Mouse (Mus musculus) spleen, postnatal 14 days (tissue): Measurements from ENCODE around the gene Srpr.

Experiments
- DNase-seq, 2 experiments: peaks; one replicate each; pipeline ENCODE4 v3.0.0; 2021 to 2022; ENCODE audit warnings: low spot score in 2 of 2

The Srpr gene

GRCm38 (mm10) chr9:35257365-35257764, 57.4 kb downstream of the Srpr start:
- DNase-seq = no peak

GRCm38 (mm10) chr9:35262418-35262817, 62.4 kb downstream of the Srpr start:
- no peak for DNase-seq

- no peak for DNase-seq
Measured at GRCm38 (mm10) chr9:35263431-35263830, 63.5 kb downstream of the Srpr start.

GRCm38 (mm10) chr9:35264509-35264908, 64.5 kb downstream of the Srpr start:
- DNase-seq = no peak

GRCm38 (mm10) chr9:35267146-35267975, 67.4 kb downstream of the Srpr start, which contains the start of the genes Fam118b and Rpusd4:
Fam118b (minus strand) TSS chr9:35267805.
Rpusd4 (plus strand) TSS chr9:35267865.
- DNase-seq = peak; percentile 84 to 87

- DNase-seq = no peak
Measured at GRCm38 (mm10) chr9:35267976-35268715, 68.2 kb downstream of the Srpr start.

GRCm38 (mm10) chr9:35277855-35278365, 77.9 kb downstream of the Srpr start:
- no peak for DNase-seq

- DNase-seq = no peak
Measured at GRCm38 (mm10) chr9:35278451-35278850, 78.5 kb downstream of the Srpr start.

- DNase-seq = peak in 1 of 2 experiments; percentile 7
Measured at GRCm38 (mm10) chr9:35282006-35282850, 82.3 kb downstream of the Srpr start.

GRCm38 (mm10) chr9:35282851-35283200, 82.9 kb downstream of the Srpr start:
- no peak for DNase-seq

- DNase-seq = no peak
Measured at GRCm38 (mm10) chr9:35283415-35284069, 83.6 kb downstream of the Srpr start.

GRCm38 (mm10) chr9:35284351-35284750, 84.4 kb downstream of the Srpr start:
- no peak for DNase-seq

GRCm38 (mm10) chr9:35286351-35286750, 86.4 kb downstream of the Srpr start:
- DNase-seq = no peak

GRCm38 (mm10) chr9:35289992-35290391, 90.0 kb downstream of the Srpr start:
- DNase-seq = no peak

GRCm38 (mm10) chr9:35290417-35290816, 90.4 kb downstream of the Srpr start:
- DNase-seq = no peak

GRCm38 (mm10) chr9:35290916-35291315, 90.9 kb downstream of the Srpr start:
- no peak for DNase-seq

GRCm38 (mm10) chr9:35293465-35293864, 93.5 kb downstream of the Srpr start:
- no peak for DNase-seq
